Mouse (Mus musculus) hindbrain, embryonic 13.5 days (tissue): ENCODE data around the gene Fsip2. TPM values are rescaled to one million over a fixed set of nuclear protein-coding genes. Genes with fewer than 3 reads are reported as not detected.

ENCODE experiments used
- ATAC-seq: fragments of 200-750 bp; cut with Nextera tagmentation; 2 replicates; pipeline ENCODE4 v1.8.0; 2017; ENCODE audit warnings: moderate TSS enrichment; ENCODE audit not compliant: low FRiP score
- H3K27ac ChIP-seq: fragments of 300-500 bp; sonication (generic); 2 replicates; pipeline ENCODE4 v1.5.1; 2015; ENCODE audit warnings: inconsistent platforms, mild to moderate bottlenecking, moderate library complexity
- H3K27me3 ChIP-seq: fragments of 300-500 bp; sonication (generic); 2 replicates; pipeline ENCODE4 v1.6.1; 2015; ENCODE audit warnings: mild to moderate bottlenecking, inconsistent platforms
- H3K36me3 ChIP-seq: fragments of 300-500 bp; sonication (generic); 2 replicates; pipeline ENCODE4 v1.6.1; 2015; ENCODE audit warnings: mild to moderate bottlenecking, inconsistent platforms
- H3K4me1 ChIP-seq: fragments of 300-500 bp; sonication (generic); replicated peaks from 2 replicates; pipeline ENCODE4 v1.6.1; 2015; ENCODE audit warnings: inconsistent platforms
- H3K4me2 ChIP-seq: fragments of 300-500 bp; sonication (generic); 2 replicates; pipeline ENCODE4 v1.6.1; 2015; ENCODE audit warnings: inconsistent platforms, mild to moderate bottlenecking, moderate library complexity
- H3K4me3 ChIP-seq: fragments of 300-500 bp; sonication (generic); 2 replicates; pipeline ENCODE4 v1.5.1; 2015; ENCODE audit warnings: mild to moderate bottlenecking, inconsistent platforms
- H3K9ac ChIP-seq: fragments of 300-500 bp; sonication (generic); 2 replicates; pipeline ENCODE4 v1.6.1; 2015; ENCODE audit warnings: mild to moderate bottlenecking, inconsistent platforms
- H3K9me3 ChIP-seq: fragments of 300-500 bp; sonication (generic); 2 replicates; pipeline ENCODE4 v1.6.1; 2016; ENCODE audit warnings: inconsistent platforms
- WGBS: fragments of 180-500 bp; shearing (Covaris S2); methylation state at CpG from one replicate; pipeline ENCODE4 v1.1.7; 2015; 5-methylcytosine and 5-hydroxymethylcytosine counted together
- polyA plus RNA-seq: library from polyadenylated mRNA; unstranded; fragments of >200 nt; fragmentation: Nextera tagmentation; extraction: Ambion mirVana; gene quantifications from 2 replicates; pipeline ENCODE4 v1.2.1, GENCODE M21; 2015

Gene Fsip2
- not detected in 2 replicates for polyA plus RNA-seq

- ATAC-seq, result no peak
- Histone ChIP-seq H3K9me3 (no peaks in the 10 kb centered on the region), H3K36me3 (no peaks in the 10 kb centered on the region), H3K4me1 (no peaks in the 10 kb centered on the region), H3K4me3 (no peak within 1 kb of the TSS), H3K27me3 (no peaks in the 10 kb centered on the region), H3K27ac (no peak within 1 kb of the TSS), H3K9ac (no peak within 1 kb of the TSS), H3K4me2 (no peak within 1 kb of the TSS)
- 94% methylated on average over 17 of the region's 17 CpGs for WGBS
Measured at GRCm38 (mm10) chr2:82943472-82943871, at the start of gene Fsip2. Fsip2 (plus strand) TSS chr2:82943634.

GRCm38 (mm10) chr2:82963443-82963842 is 20.0 kb downstream of the Fsip2 start:
- H3K4me3 ChIP-seq, result no peak overlapping the region
- H3K27me3 ChIP-seq, result no peaks in the 10 kb centered on the region
- H3K4me2 ChIP-seq, result no peak overlapping the region
- H3K27ac ChIP-seq, result no peak overlapping the region
- H3K36me3 ChIP-seq, result no peaks in the 10 kb centered on the region
- no peak for ATAC-seq
- 81% methylated on average over 3 of the region's 3 CpGs for WGBS
- H3K9me3 ChIP-seq, result no peaks in the 10 kb centered on the region
- no peaks in the 10 kb centered on the region for H3K4me1 ChIP-seq
- no peak overlapping the region for H3K9ac ChIP-seq

DNA sequence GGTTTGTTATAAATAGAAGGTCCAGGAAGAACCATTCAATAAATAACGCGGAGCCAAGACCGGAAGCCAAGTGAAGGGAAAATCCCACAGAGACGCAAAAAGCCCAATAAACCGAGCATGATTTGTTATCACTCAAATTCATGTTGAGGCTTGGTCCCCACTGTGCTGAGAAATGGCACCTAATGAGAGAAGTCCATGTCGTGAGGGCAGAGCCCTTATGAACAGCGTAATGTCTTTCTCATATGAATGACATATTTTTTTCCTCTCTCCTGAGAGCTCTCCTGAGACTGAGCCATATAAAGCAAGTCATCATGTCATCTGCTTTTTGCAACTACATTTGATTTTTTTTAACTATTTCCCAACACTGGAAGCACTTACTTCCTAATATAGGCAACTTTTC is 82.4 kb downstream of the Fsip2 start:
- ATAC-seq, result no peak
- 86% methylated on average over 7 of the region's 7 CpGs for WGBS

GRCm38 (mm10) chr2:83052914-83053690 is 109.7 kb downstream of the Fsip2 start:
- H3K4me1 ChIP-seq, result no peaks in the 10 kb centered on the region
- ATAC-seq, result no peak

More for the DNA sequence above, 82.4 kb downstream of the Fsip2 start:
- H3K9me3 ChIP-seq, result no peaks in the 10 kb centered on the region
- H3K36me3 ChIP-seq, result no peaks in the 10 kb centered on the region
- no peak overlapping the region for H3K27ac ChIP-seq
- no peak overlapping the region for H3K9ac ChIP-seq
- no peak overlapping the region for H3K4me2 ChIP-seq
- no peak overlapping the region for H3K4me3 ChIP-seq
- H3K27me3 ChIP-seq, result no peaks in the 10 kb centered on the region
- no peaks in the 10 kb centered on the region for H3K4me1 ChIP-seq

More at GRCm38 (mm10) chr2:83052914-83053690, 109.7 kb downstream of the Fsip2 start:
- H3K4me2 ChIP-seq, result no peak overlapping the region
- H3K9me3 ChIP-seq, result no peaks in the 10 kb centered on the region
- WGBS, result 76% methylated on average over 5 of the region's 5 CpGs
- no peak overlapping the region for H3K27ac ChIP-seq
- H3K36me3 ChIP-seq, result no peaks in the 10 kb centered on the region
- H3K27me3 ChIP-seq, result no peaks in the 10 kb centered on the region
- no peak overlapping the region for H3K9ac ChIP-seq
- H3K4me3 ChIP-seq, result no peak overlapping the region
